Mouse (Mus musculus): Measurements from ENCODE around the gene Mmp2. TPM values are rescaled to one million over a fixed set of nuclear protein-coding genes. Genes with fewer than 3 reads are reported as not detected.

Gene Mmp2
- polyA plus RNA-seq, 1 experiment from 2014 or later, result 131 TPM

- no peak overlapping the region for H3K27ac ChIP-seq (replicated peaks in 1 of 2; ENCODE audit: control insufficient read depth in 1 of 2, insufficient read depth in 1 of 2, low read depth in 2 of 2, low read length in 2 of 2)
- H3K4me3 ChIP-seq (ENCODE audit: control insufficient read depth in 1 of 2, insufficient read depth in 1 of 2, low read depth in 1 of 2, low read length in 2 of 2), result no peak overlapping the region
- H3K27me3 ChIP-seq (ENCODE audit: control insufficient read depth, insufficient read depth, low read length), result no peaks in the 10 kb centered on the region
- ATAC-seq (ENCODE audit: insufficient number of reproducible peaks, insufficient read depth, low FRiP score, low read depth), result no peak
- 81% methylated on average over 8 of the region's 8 CpGs for WGBS
- no peaks in the 10 kb centered on the region for H3K9me3 ChIP-seq (ENCODE audit: control insufficient read depth, low read length)
- no peaks in the 10 kb centered on the region for H3K4me1 ChIP-seq (ENCODE audit: control insufficient read depth in 2 of 2, insufficient read depth in 2 of 2, low read length in 2 of 2)
- H3K9ac ChIP-seq (ENCODE audit: low read length), result no peak overlapping the region
- H3K36me3 ChIP-seq (ENCODE audit: control insufficient read depth, insufficient read depth, low read length), result peaks cover 71% of the 10 kb centered on the region
- H3K4me2 ChIP-seq (ENCODE audit: low read length), result no peak overlapping the region
Measured at GRCm38 (mm10) chr8:92839161-92839560, 12.1 kb downstream of the Mmp2 start.

GRCm38 (mm10) chr8:92839876-92840275, 12.8 kb downstream of the Mmp2 start:
- H3K36me3 ChIP-seq (ENCODE audit: control insufficient read depth, insufficient read depth, low read length), result peaks cover 72% of the 10 kb centered on the region

GRCm38 (mm10) chr8:92846684-92847083, 19.6 kb downstream of the Mmp2 start:
- H3K4me3 ChIP-seq (ENCODE audit: control insufficient read depth in 1 of 2, insufficient read depth in 1 of 2, low read depth in 1 of 2, low read length in 2 of 2), result no peak overlapping the region
- WGBS, result 16% methylated on average over 3 of the region's 3 CpGs
- H3K4me2 ChIP-seq (ENCODE audit: low read length), result peak overlapping the region; percentile 35
- H3K4me1 ChIP-seq (ENCODE audit: control insufficient read depth in 2 of 2, insufficient read depth in 2 of 2, low read length in 2 of 2), result peaks cover 19 to 27% of the 10 kb centered on the region in 2 experiments
- ATAC-seq (ENCODE audit: insufficient number of reproducible peaks, insufficient read depth, low FRiP score, low read depth), result peak; percentile 34
- peaks cover 34% of the 10 kb centered on the region for H3K36me3 ChIP-seq (ENCODE audit: control insufficient read depth, insufficient read depth, low read length)
- 0 out of 2 replicates have a peak overlapping the region, but pooled peaks have one; percentile 6 for H3K9ac ChIP-seq (ENCODE audit: low read length)
- H3K9me3 ChIP-seq (ENCODE audit: control insufficient read depth, low read length), result no peaks in the 10 kb centered on the region
- H3K27ac ChIP-seq (replicated peaks in 1 of 2; ENCODE audit: control insufficient read depth in 1 of 2, insufficient read depth in 1 of 2, low read depth in 2 of 2, low read length in 2 of 2), result peak overlapping the region; percentile 70 to 83
- no peaks in the 10 kb centered on the region for H3K27me3 ChIP-seq (ENCODE audit: control insufficient read depth, insufficient read depth, low read length)

More at GRCm38 (mm10) chr8:92839876-92840275, 12.8 kb downstream of the Mmp2 start:
- H3K4me2 ChIP-seq (ENCODE audit: low read length), result no peak overlapping the region
- no peaks in the 10 kb centered on the region for H3K27me3 ChIP-seq (ENCODE audit: control insufficient read depth, insufficient read depth, low read length)
- no peak overlapping the region for H3K9ac ChIP-seq (ENCODE audit: low read length)
- no peak overlapping the region for H3K4me3 ChIP-seq (ENCODE audit: control insufficient read depth in 1 of 2, insufficient read depth in 1 of 2, low read depth in 1 of 2, low read length in 2 of 2)
- no peak for ATAC-seq (ENCODE audit: insufficient number of reproducible peaks, insufficient read depth, low FRiP score, low read depth)
- no peaks in the 10 kb centered on the region for H3K4me1 ChIP-seq (ENCODE audit: control insufficient read depth in 2 of 2, insufficient read depth in 2 of 2, low read length in 2 of 2)
- H3K27ac ChIP-seq (replicated peaks in 1 of 2; ENCODE audit: control insufficient read depth in 1 of 2, insufficient read depth in 1 of 2, low read depth in 2 of 2, low read length in 2 of 2), result no peak overlapping the region
- no peaks in the 10 kb centered on the region for H3K9me3 ChIP-seq (ENCODE audit: control insufficient read depth, low read length)
- 91% methylated on average over 7 of the region's 7 CpGs for WGBS

GRCm38 (mm10) chr8:92847299-92847698, 20.2 kb downstream of the Mmp2 start:
- Histone ChIP-seq H3K36me3 (ENCODE audit: control insufficient read depth, insufficient read depth, low read length) (peaks cover 32% of the 10 kb centered on the region), H3K9me3 (ENCODE audit: control insufficient read depth, low read length) (no peaks in the 10 kb centered on the region), H3K9ac (ENCODE audit: low read length) (no peak overlapping the region), H3K4me3 (ENCODE audit: control insufficient read depth in 1 of 2, insufficient read depth in 1 of 2, low read depth in 1 of 2, low read length in 2 of 2) (no peak overlapping the region), H3K4me1 (ENCODE audit: control insufficient read depth in 2 of 2, insufficient read depth in 2 of 2, low read length in 2 of 2) (peaks cover 19 to 27% of the 10 kb centered on the region in 2 experiments), H3K27ac (replicated peaks in 1 of 2; ENCODE audit: control insufficient read depth in 1 of 2, insufficient read depth in 1 of 2, low read depth in 2 of 2, low read length in 2 of 2) (peak overlapping the region; percentile 70 to 83), H3K27me3 (ENCODE audit: control insufficient read depth, insufficient read depth, low read length) (no peaks in the 10 kb centered on the region), H3K4me2 (ENCODE audit: low read length) (peak overlapping the region; percentile 35)
- ATAC-seq (ENCODE audit: insufficient number of reproducible peaks, insufficient read depth, low FRiP score, low read depth), result peak; percentile 67
- 16% methylated on average over 9 of the region's 9 CpGs for WGBS

- H3K36me3 ChIP-seq (ENCODE audit: control insufficient read depth, insufficient read depth, low read length), result peaks cover 29% of the 10 kb centered on the region
- no peaks in the 10 kb centered on the region for H3K27me3 ChIP-seq (ENCODE audit: control insufficient read depth, insufficient read depth, low read length)
- peaks cover 19 to 27% of the 10 kb centered on the region in 2 experiments for H3K4me1 ChIP-seq (ENCODE audit: control insufficient read depth in 2 of 2, insufficient read depth in 2 of 2, low read length in 2 of 2)
- H3K9ac ChIP-seq (ENCODE audit: low read length), result no peak overlapping the region
- no peak overlapping the region for H3K4me3 ChIP-seq (ENCODE audit: control insufficient read depth in 1 of 2, insufficient read depth in 1 of 2, low read depth in 1 of 2, low read length in 2 of 2)
- H3K9me3 ChIP-seq (ENCODE audit: control insufficient read depth, low read length), result no peaks in the 10 kb centered on the region
- no peak overlapping the region for H3K27ac ChIP-seq (replicated peaks in 1 of 2; ENCODE audit: control insufficient read depth in 1 of 2, insufficient read depth in 1 of 2, low read depth in 2 of 2, low read length in 2 of 2)
- WGBS, result 74% methylated on average over 6 of the region's 6 CpGs
- ATAC-seq (ENCODE audit: insufficient number of reproducible peaks, insufficient read depth, low FRiP score, low read depth), result no peak
- no peak overlapping the region for H3K4me2 ChIP-seq (ENCODE audit: low read length)
Measured at GRCm38 (mm10) chr8:92849261-92849660, 22.2 kb downstream of the Mmp2 start.

- Histone ChIP-seq H3K27ac (replicated peaks in 1 of 2; ENCODE audit: control insufficient read depth in 1 of 2, insufficient read depth in 1 of 2, low read depth in 2 of 2, low read length in 2 of 2) (peak overlapping the region; percentile 6 to 30; a peak in 3 of 4 replicates), H3K4me2 (ENCODE audit: low read length) (no peak overlapping the region), H3K36me3 (ENCODE audit: control insufficient read depth, insufficient read depth, low read length) (peaks cover 24% of the 10 kb centered on the region), H3K4me3 (ENCODE audit: control insufficient read depth in 1 of 2, insufficient read depth in 1 of 2, low read depth in 1 of 2, low read length in 2 of 2) (no peak overlapping the region), H3K27me3 (ENCODE audit: control insufficient read depth, insufficient read depth, low read length) (no peaks in the 10 kb centered on the region; the same call in 1 of the 2 replicates), H3K4me1 (ENCODE audit: control insufficient read depth in 2 of 2, insufficient read depth in 2 of 2, low read length in 2 of 2) (peaks cover 19 to 27% of the 10 kb centered on the region in 2 experiments), H3K9me3 (ENCODE audit: control insufficient read depth, low read length) (no peaks in the 10 kb centered on the region), H3K9ac (ENCODE audit: low read length) (no peak overlapping the region)
- 57% methylated on average over 4 of the region's 4 CpGs for WGBS
- peak; percentile 52 for ATAC-seq (ENCODE audit: insufficient number of reproducible peaks, insufficient read depth, low FRiP score, low read depth)
Measured at GRCm38 (mm10) chr8:92850239-92850638, 23.1 kb downstream of the Mmp2 start.

GRCm38 (mm10) chr8:92851381-92851780, 24.3 kb downstream of the Mmp2 start:
- no peak overlapping the region for H3K27ac ChIP-seq (replicated peaks in 1 of 2; ENCODE audit: control insufficient read depth in 1 of 2, insufficient read depth in 1 of 2, low read depth in 2 of 2, low read length in 2 of 2)
- H3K4me1 ChIP-seq (ENCODE audit: control insufficient read depth in 2 of 2, insufficient read depth in 2 of 2, low read length in 2 of 2), result peaks cover 16 to 19% of the 10 kb centered on the region in 2 experiments
- 93% methylated on average over 3 of the region's 3 CpGs for WGBS

More at GRCm38 (mm10) chr8:92851381-92851780, 24.3 kb downstream of the Mmp2 start:
- peaks cover 6% of the 10 kb centered on the region; the same call in 1 of the 2 replicates for H3K27me3 ChIP-seq (ENCODE audit: control insufficient read depth, insufficient read depth, low read length)
- no peak for ATAC-seq (ENCODE audit: insufficient number of reproducible peaks, insufficient read depth, low FRiP score, low read depth)
- H3K36me3 ChIP-seq (ENCODE audit: control insufficient read depth, insufficient read depth, low read length), result peaks cover 16% of the 10 kb centered on the region; the same call in 1 of the 2 replicates
- H3K9me3 ChIP-seq (ENCODE audit: control insufficient read depth, low read length), result no peaks in the 10 kb centered on the region
- H3K4me2 ChIP-seq (ENCODE audit: low read length), result no peak overlapping the region
- no peak overlapping the region for H3K9ac ChIP-seq (ENCODE audit: low read length)
- no peak overlapping the region for H3K4me3 ChIP-seq (ENCODE audit: control insufficient read depth in 1 of 2, insufficient read depth in 1 of 2, low read depth in 1 of 2, low read length in 2 of 2)

Data from heart, embryonic 14.5 days (tissue).